Mouse (Mus musculus): ENCODE results near the gene Hist1h2ah. TPM values are rescaled to one million over a fixed set of nuclear protein-coding genes. Genes with fewer than 3 reads are reported as not detected.

The Hist1h2ah gene
- polyA plus RNA-seq, 1 experiment from 2014 or later: not detected

DNA sequence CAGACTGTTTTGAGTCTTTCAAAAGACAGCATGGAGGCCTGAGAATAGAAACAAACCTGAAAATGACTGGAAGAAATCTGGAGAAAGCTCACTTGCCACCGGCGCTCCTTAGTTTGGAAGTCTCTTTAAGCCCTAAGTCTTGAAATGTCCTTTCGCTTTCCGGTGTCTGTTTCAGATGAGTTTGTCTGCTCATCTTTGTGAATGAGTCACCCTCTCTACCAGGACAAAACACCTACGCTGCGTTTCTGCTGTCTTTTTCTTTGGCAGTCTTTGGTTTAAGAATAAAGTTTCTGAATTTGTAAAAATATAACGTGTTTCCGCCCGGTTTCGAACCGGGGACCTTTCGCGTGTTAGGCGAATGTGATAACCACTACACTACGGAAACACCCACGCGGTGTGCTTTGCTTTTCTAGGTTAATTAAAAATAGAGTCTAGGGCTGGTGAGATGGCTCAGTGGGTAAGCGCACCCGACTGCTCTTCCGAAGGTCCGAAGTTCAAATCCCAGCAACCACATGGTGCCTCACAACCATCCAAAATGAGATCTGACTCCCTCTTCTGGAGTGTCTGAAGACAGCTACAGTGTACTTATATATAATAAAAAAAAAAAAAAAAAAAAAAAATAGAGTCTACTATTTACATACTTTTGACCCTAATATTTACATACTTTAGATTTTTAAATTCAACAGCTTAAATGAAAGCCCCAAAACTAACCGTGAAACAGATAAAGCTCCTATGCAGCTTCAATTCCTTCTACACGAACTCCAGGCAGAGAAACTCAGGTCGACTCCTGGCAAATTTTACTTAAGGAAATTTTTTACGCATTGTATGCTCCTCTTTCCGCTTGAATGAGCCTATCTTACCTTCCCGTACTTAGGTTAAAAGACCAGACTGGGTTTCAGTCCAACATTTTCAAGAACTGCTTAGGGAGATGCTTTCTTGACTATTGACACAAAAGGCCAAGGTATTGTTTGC lies 19.6 kb downstream of the Hist1h2ah start:
- WGBS: 16% methylated on average over 27 of the region's 27 CpGs
- Histone ChIP-seq H3K36me3 (ENCODE audit: control insufficient read depth, insufficient read depth, low read length) (no peaks in the 10 kb centered on the region), H3K27me3 (replicated peaks; ENCODE audit: control insufficient read depth, insufficient read depth, low read length) (peaks cover 62% of the 10 kb centered on the region), H3K4me2 (ENCODE audit: low read length) (no peak overlapping the region), H3K9me3 (ENCODE audit: control insufficient read depth, low read length) (peaks cover 2% of the 10 kb centered on the region), H3K9ac (ENCODE audit: low read depth, low read length) (no peak overlapping the region), H3K4me3 (ENCODE audit: low read length) (no peak overlapping the region), H3K27ac (ENCODE audit: low read depth, low read length) (no peak overlapping the region), H3K4me1 (ENCODE audit: control insufficient read depth, insufficient read depth, low read depth, low read length) (peaks cover 3% of the 10 kb centered on the region; the same call in 1 of the 2 replicates)
- peak; percentile 82 for ATAC-seq

DNA sequence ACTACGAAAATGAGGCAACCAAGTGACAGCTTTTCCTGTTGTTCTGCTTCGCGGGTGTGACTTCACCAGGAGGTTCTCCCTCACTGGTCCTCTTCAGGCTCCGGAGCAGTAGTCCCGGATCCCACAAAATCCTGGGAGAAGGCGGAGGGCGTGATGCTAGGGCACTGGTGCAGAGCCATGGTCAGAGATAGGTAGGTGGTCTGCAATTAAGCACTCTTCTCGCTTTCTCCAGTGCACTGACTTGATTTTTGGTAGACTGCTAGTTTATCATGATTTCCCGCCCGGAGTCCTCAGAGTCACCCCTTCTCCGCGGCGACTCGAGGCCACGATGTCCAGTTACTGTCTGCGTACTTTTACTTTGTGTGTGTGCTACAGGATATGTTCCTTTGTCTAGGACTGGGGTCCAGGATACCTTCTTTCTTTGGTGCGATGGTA lies 20.9 kb downstream of the Hist1h2ah start:
- Histone ChIP-seq H3K4me3 (ENCODE audit: low read length) (no peak overlapping the region), H3K9ac (ENCODE audit: low read depth, low read length) (no peak overlapping the region), H3K27me3 (replicated peaks; ENCODE audit: control insufficient read depth, insufficient read depth, low read length) (peaks cover 72% of the 10 kb centered on the region), H3K9me3 (ENCODE audit: control insufficient read depth, low read length) (peaks cover 2% of the 10 kb centered on the region), H3K27ac (ENCODE audit: low read depth, low read length) (no peak overlapping the region), H3K4me1 (ENCODE audit: control insufficient read depth, insufficient read depth, low read depth, low read length) (no peaks in the 10 kb centered on the region), H3K36me3 (ENCODE audit: control insufficient read depth, insufficient read depth, low read length) (no peaks in the 10 kb centered on the region), H3K4me2 (ENCODE audit: low read length) (no peak overlapping the region)
- no peak for ATAC-seq
- WGBS: 18% methylated on average over 17 of the region's 17 CpGs

DNA sequence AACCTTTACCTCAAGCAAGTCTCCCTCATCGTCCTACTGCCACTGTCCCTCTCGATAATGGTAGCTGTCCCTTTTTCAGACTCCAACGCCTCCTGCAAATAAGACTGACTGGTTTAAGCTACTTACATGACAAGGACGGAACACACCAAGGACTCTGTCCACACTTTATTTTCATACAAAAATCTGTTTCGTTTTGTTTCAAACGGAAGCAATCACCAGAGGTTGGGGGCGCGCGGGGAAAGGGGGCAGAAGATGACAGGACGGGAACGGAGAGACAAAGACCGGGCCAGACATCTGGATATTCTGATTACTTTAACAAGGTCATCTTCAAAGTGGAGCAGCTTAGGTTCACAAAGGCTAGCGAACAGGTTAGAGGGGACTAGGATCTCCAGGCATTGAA lies 21.7 kb downstream of the Hist1h2ah start:
- WGBS: 23% methylated on average over 13 of the region's 13 CpGs
- Histone ChIP-seq H3K4me1 (ENCODE audit: control insufficient read depth, insufficient read depth, low read depth, low read length) (no peaks in the 10 kb centered on the region), H3K36me3 (ENCODE audit: control insufficient read depth, insufficient read depth, low read length) (no peaks in the 10 kb centered on the region), H3K4me2 (ENCODE audit: low read length) (no peak overlapping the region), H3K4me3 (ENCODE audit: low read length) (no peak overlapping the region), H3K27ac (ENCODE audit: low read depth, low read length) (no peak overlapping the region), H3K9me3 (ENCODE audit: control insufficient read depth, low read length) (peaks cover 2% of the 10 kb centered on the region), H3K27me3 (replicated peaks; ENCODE audit: control insufficient read depth, insufficient read depth, low read length) (peaks cover 72% of the 10 kb centered on the region), H3K9ac (ENCODE audit: low read depth, low read length) (no peak overlapping the region)
- ATAC-seq: no peak

DNA sequence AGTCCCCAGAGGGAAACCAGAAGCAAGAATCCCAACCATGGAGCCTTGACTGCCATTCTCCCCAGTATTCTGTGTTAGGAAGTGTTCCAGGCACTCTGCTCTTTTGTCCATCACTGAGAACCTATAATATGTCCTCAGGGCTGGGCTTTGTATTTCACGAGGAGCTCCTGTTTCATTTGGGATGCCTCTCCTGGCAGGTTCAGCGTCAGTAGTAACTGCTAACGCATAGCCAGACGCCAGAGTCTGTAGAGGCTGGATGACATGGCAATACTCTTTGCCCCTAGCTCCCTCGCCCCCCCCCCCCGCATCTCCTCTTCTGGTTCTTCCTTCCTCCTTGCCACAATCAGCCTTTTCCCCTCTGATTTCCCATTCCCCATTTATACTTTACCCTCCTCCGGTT lies 25.7 kb downstream of the Hist1h2ah start, which contains the start of gene Prss16:
Gene Prss16 (minus strand): TSS at position 101 of the 400 bp plus-strand sequence.
- peaks cover 14% of the 10 kb centered on the region for H3K4me1 ChIP-seq (ENCODE audit: control insufficient read depth, insufficient read depth, low read depth, low read length)
- no peak within 1 kb of the TSS for H3K27ac ChIP-seq (ENCODE audit: low read depth, low read length)
- H3K27me3 ChIP-seq (replicated peaks; ENCODE audit: control insufficient read depth, insufficient read depth, low read length): peaks cover 78% of the 10 kb centered on the region
- 49% methylated on average over 7 of the region's 7 CpGs for WGBS
- H3K9me3 ChIP-seq (ENCODE audit: control insufficient read depth, low read length): no peaks in the 10 kb centered on the region; the same call in 1 of the 2 replicates
- H3K4me3 ChIP-seq (ENCODE audit: low read length): no peak within 1 kb of the TSS
- H3K4me2 ChIP-seq (ENCODE audit: low read length): no peak within 1 kb of the TSS
- H3K36me3 ChIP-seq (ENCODE audit: control insufficient read depth, insufficient read depth, low read length): no peaks in the 10 kb centered on the region
- no peak for ATAC-seq
- H3K9ac ChIP-seq (ENCODE audit: low read depth, low read length): no peak within 1 kb of the TSS

DNA sequence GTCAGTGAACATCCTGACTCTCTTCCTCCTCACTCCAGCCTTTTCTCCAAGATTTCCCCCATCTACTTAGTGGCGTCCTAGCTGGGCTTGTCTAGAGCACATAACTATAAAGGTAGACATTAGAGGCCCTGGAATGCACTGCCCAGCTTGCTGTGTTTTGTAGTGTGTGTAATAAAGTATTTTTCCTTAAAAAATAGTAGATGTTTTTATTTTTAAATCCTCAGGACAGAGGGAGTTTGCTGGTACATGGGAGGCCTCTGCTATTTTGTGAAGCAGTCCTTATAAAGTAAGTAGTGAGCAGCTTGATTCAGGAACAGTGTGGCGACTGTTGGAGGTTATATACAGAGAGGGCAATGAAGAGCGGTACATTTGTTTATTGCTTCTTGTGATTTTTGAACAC lies 26.7 kb downstream of the Hist1h2ah start:
- no peak overlapping the region for H3K9ac ChIP-seq (ENCODE audit: low read depth, low read length)
- no peaks in the 10 kb centered on the region for H3K36me3 ChIP-seq (ENCODE audit: control insufficient read depth, insufficient read depth, low read length)
- 74% methylated on average over 3 of the region's 3 CpGs for WGBS
- peaks cover 81% of the 10 kb centered on the region for H3K27me3 ChIP-seq (replicated peaks; ENCODE audit: control insufficient read depth, insufficient read depth, low read length)
- H3K9me3 ChIP-seq (ENCODE audit: control insufficient read depth, low read length): no peaks in the 10 kb centered on the region; the same call in 1 of the 2 replicates
- no peak overlapping the region for H3K27ac ChIP-seq (ENCODE audit: low read depth, low read length)
- peaks cover 14% of the 10 kb centered on the region for H3K4me1 ChIP-seq (ENCODE audit: control insufficient read depth, insufficient read depth, low read depth, low read length)
- no peak overlapping the region for H3K4me3 ChIP-seq (ENCODE audit: low read length)
- ATAC-seq: no peak
- no peak overlapping the region for H3K4me2 ChIP-seq (ENCODE audit: low read length)

DNA sequence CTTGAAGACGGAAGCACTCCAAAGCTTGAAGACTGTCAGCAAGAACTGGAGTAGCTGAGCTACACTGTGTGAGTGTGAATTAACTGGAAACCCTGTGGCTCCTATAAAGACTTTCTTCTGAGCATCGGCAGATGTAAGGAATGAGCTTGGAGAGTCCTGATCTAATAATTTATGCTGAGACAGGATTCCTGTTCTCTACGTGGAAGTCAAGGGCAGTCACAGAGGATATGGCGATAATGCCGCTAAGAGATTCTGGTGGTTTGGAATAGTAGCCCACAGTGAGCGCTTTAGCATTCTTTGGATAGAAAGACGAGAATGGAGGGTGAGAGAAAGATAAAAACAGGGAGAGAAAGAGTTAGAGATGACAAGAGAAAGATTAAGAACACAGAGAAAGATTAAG lies 27.5 kb downstream of the Hist1h2ah start:
- Histone ChIP-seq H3K27ac (ENCODE audit: low read depth, low read length) (no peak overlapping the region), H3K4me3 (ENCODE audit: low read length) (no peak overlapping the region), H3K36me3 (ENCODE audit: control insufficient read depth, insufficient read depth, low read length) (no peaks in the 10 kb centered on the region), H3K9ac (ENCODE audit: low read depth, low read length) (no peak overlapping the region), H3K9me3 (ENCODE audit: control insufficient read depth, low read length) (no peaks in the 10 kb centered on the region; the same call in 1 of the 2 replicates), H3K27me3 (replicated peaks; ENCODE audit: control insufficient read depth, insufficient read depth, low read length) (peaks cover 83% of the 10 kb centered on the region), H3K4me2 (ENCODE audit: low read length) (no peak overlapping the region), H3K4me1 (ENCODE audit: control insufficient read depth, insufficient read depth, low read depth, low read length) (peaks cover 14% of the 10 kb centered on the region)
- ATAC-seq: no peak
- 51% methylated on average over 7 of the region's 7 CpGs for WGBS

DNA sequence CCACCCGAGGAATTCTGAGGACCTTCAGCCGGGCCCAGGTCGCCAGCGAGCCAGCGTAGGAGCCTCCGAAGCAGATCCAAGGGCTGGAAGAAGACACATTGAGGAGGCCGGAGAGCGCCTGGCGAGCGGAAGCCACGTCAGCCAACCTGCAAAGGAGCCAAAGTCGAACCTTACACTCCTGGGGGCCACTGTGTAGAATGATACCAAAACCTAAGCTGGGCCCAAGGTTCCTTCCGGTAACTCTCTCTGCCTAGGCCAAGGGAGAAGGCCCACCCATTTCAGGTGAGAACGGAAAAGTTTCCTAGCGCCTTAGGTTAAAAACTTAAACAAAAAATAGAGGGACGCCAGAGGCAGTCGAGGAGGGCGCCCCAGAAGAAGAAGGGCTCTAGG lies 28.3 kb downstream of the Hist1h2ah start:
- Histone ChIP-seq H3K4me3 (ENCODE audit: low read length) (peak overlapping the region; percentile 51), H3K9ac (ENCODE audit: low read depth, low read length) (no peak overlapping the region), H3K27ac (ENCODE audit: low read depth, low read length) (no peak overlapping the region), H3K27me3 (replicated peaks; ENCODE audit: control insufficient read depth, insufficient read depth, low read length) (peaks cover 84% of the 10 kb centered on the region), H3K4me2 (ENCODE audit: low read length) (peak overlapping the region; percentile 94), H3K4me1 (ENCODE audit: control insufficient read depth, insufficient read depth, low read depth, low read length) (peaks cover 14% of the 10 kb centered on the region), H3K9me3 (ENCODE audit: control insufficient read depth, low read length) (no peaks in the 10 kb centered on the region; the same call in 1 of the 2 replicates), H3K36me3 (ENCODE audit: control insufficient read depth, insufficient read depth, low read length) (no peaks in the 10 kb centered on the region)
- no peak for ATAC-seq
- WGBS: 4% methylated on average over 18 of the region's 18 CpGs

DNA sequence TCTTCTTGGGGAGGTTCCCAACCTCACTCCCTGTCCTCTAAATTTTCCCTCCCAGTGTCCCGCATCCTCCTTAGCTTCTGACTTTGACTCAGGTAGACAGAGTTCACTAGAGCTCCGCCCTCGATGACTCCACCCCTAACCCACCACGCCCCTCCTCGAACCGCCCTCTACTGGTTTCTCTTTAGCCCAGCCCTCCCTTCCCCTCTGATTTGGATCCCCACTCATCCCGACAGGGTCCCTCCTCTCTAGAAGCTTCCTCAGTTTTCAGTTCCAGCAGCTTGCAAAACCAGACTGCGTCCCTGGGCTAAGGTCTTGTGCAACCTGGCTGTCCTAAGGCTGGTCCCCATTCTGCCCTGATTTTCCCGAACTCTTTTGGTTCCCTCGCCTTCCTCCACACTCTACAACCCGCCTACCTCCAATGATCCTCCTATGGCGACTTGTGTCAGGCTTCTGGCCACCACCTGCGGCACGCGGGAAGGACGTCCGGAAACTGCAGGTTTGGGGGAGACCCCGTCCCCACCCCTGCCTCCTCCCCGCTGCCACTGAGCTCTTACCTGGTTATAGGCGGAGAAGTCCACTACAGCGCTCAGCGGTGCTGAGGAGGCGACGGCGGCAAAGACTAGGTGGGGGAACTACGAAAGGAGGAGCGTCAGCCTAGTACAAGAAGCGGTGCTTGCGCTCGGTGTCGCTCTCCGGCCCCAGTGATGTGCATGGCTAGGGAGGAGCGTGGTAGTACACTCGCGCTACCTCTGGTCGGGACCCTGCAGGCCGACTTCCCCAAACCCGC lies 28.8 kb downstream of the Hist1h2ah start:
- Histone ChIP-seq H3K36me3 (ENCODE audit: control insufficient read depth, insufficient read depth, low read length) (no peaks in the 10 kb centered on the region), H3K27ac (ENCODE audit: low read depth, low read length) (no peak overlapping the region), H3K4me3 (ENCODE audit: low read length) (peak overlapping the region; percentile 51), H3K4me1 (ENCODE audit: control insufficient read depth, insufficient read depth, low read depth, low read length) (peaks cover 14% of the 10 kb centered on the region), H3K9me3 (ENCODE audit: control insufficient read depth, low read length) (no peaks in the 10 kb centered on the region; the same call in 1 of the 2 replicates), H3K27me3 (replicated peaks; ENCODE audit: control insufficient read depth, insufficient read depth, low read length) (peaks cover 86% of the 10 kb centered on the region), H3K9ac (ENCODE audit: low read depth, low read length) (peak overlapping the region; percentile 52), H3K4me2 (ENCODE audit: low read length) (peak overlapping the region; percentile 94)
- ATAC-seq: peak; percentile 74
- under 1% methylated on average over 38 of the region's 38 CpGs for WGBS

Data from hindbrain, embryonic 16.5 days (tissue).